Mouse (Mus musculus) adrenal gland, adult 8-10 months (tissue): Measurements from ENCODE around the gene Evi2a. TPM values are rescaled to one million over a fixed set of nuclear protein-coding genes. Genes with fewer than 3 reads are reported as not detected.

Experiments
- DNase-seq: peaks from one replicate; pipeline ENCODE4 v3.0.0; 2022
- total RNA-seq, 4 experiments: library from RNA; stranded (reverse); gene quantifications; 2 replicates each; pipeline ENCODE4 v1.2.4; 2022

Evi2a gene
- 1 to 10 TPM; 3.2 to 7.0 (median 4.9) TPM for total RNA-seq

- no peak for DNase-seq
Measured at GRCm38 (mm10) chr11:79530333-79530761, at the start of gene Evi2a, which contains the start of gene Evi2. Gene Evi2a, minus strand, starts transcription at chr11:79530609. Gene Evi2, minus strand, starts transcription at chr11:79530589.

GRCm38 (mm10) chr11:79577741-79578140 lies 47.3 kb upstream of the Evi2a start:
- DNase-seq, result peak; percentile 41

- no peak for DNase-seq
Measured at GRCm38 (mm10) chr11:79575383-79576073, 45.1 kb upstream of the Evi2a start.

GRCm38 (mm10) chr11:79573836-79574235 lies 43.4 kb upstream of the Evi2a start:
- no peak for DNase-seq

- no peak for DNase-seq
Measured at GRCm38 (mm10) chr11:79570319-79570718, 39.9 kb upstream of the Evi2a start.

GRCm38 (mm10) chr11:79568197-79568911 lies 37.9 kb upstream of the Evi2a start:
- DNase-seq, result no peak

- no peak for DNase-seq
Measured at GRCm38 (mm10) chr11:79566947-79567346, 36.5 kb upstream of the Evi2a start.

- DNase-seq, result no peak
Measured at GRCm38 (mm10) chr11:79563493-79563892, 33.1 kb upstream of the Evi2a start.

- DNase-seq, result no peak
Measured at GRCm38 (mm10) chr11:79560536-79560935, 30.1 kb upstream of the Evi2a start.

GRCm38 (mm10) chr11:79552622-79553021 lies 22.2 kb upstream of the Evi2a start:
- DNase-seq, result peak; percentile 15

GRCm38 (mm10) chr11:79536293-79536692 lies 5.9 kb upstream of the Evi2a start:
- no peak for DNase-seq

- no peak for DNase-seq
Measured at GRCm38 (mm10) chr11:79535554-79535953, 5.1 kb upstream of the Evi2a start.

GRCm38 (mm10) chr11:79533950-79534690 lies 3.7 kb upstream of the Evi2a start:
- DNase-seq, result no peak

- DNase-seq, result no peak
Measured at GRCm38 (mm10) chr11:79533311-79533710, 2.9 kb upstream of the Evi2a start.

GRCm38 (mm10) chr11:79531485-79531884 lies 1.1 kb upstream of the Evi2a start:
- DNase-seq, result no peak

GRCm38 (mm10) chr11:79530774-79531173 lies 365 bp upstream of the Evi2a start:
- DNase-seq, result no peak

- no peak for DNase-seq
Measured at GRCm38 (mm10) chr11:79529736-79530135, 673 bp downstream of the Evi2a start.

GRCm38 (mm10) chr11:79529226-79529625 lies 1.2 kb downstream of the Evi2a start:
- no peak for DNase-seq

- DNase-seq, result no peak
Measured at GRCm38 (mm10) chr11:79528601-79529000, 1.8 kb downstream of the Evi2a start.

- DNase-seq, result no peak
Measured at GRCm38 (mm10) chr11:79527739-79528384, 2.5 kb downstream of the Evi2a start.

GRCm38 (mm10) chr11:79527015-79527738 lies 3.2 kb downstream of the Evi2a start:
- DNase-seq, result no peak

GRCm38 (mm10) chr11:79526549-79526948 lies 3.9 kb downstream of the Evi2a start:
- DNase-seq, result no peak
